Mouse (Mus musculus): ENCODE results near the gene Gab2.

DNA sequence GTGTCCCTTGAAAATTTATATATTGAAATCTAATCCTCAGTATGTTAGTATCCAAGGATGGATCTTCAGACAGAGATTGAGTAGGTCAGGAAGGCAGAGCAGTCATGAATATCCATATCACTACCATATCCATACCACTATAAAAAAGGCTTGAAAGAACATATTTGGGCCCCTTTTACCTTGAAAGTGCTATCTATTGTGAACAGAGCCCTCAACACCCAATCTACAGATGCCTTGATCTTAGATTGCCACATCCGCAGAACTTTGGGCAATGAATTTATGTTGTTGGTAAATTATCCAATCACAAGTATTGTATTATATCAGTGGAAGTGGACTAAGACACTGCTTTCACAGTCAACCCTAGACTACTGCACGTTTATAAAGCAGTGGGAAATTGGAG lies 122.5 kb downstream of the Gab2 start:
- TF ChIP-seq POLR2A (IDR thresholded peaks at IDR 0.05; ENCODE audit: borderline replicate concordance, control insufficient read depth, low read depth, low read length), result no peak
- TF ChIP-seq CTCF (IDR thresholded peaks at IDR 0.05; ENCODE audit: control insufficient read depth, insufficient read depth, low read length), result no peak

Data from bone marrow, adult 2 months (tissue).